Mouse (Mus musculus): ENCODE measurements around the gene Tchh. TPM values are rescaled to one million over a fixed set of nuclear protein-coding genes. Genes with fewer than 3 reads are reported as not detected.

Tchh gene
- 0.97 TPM for polyA plus RNA-seq (2014; fragmentation: Illumina TruSeq; extraction: RNeasy Lipid Tissue Mini Kit (QIAGEN cat#74804); ENCODE audit: insufficient read depth, low read depth, low replicate concordance)

DNA sequence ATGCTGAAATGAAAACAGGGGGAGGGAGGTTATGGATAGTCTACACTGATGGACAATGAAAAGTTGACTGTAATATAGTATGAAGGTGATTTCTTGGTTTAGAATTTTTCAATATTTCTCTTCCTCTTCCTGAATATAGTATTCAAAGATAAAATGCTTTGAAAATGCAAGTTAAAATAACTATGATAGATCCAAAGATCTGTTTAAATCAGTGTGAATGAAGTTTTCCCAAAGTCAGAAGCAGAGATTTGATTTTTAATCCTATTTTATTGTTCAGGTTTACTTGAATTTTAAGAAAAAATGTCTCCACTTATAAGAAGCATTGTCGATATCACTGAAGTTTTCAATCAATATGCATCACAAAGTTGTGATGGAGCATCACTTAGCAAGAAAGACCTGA is at the start of gene Tchh:
Gene Tchh (plus strand): TSS at position 301 of the 400 bp plus-strand sequence.

DNA sequence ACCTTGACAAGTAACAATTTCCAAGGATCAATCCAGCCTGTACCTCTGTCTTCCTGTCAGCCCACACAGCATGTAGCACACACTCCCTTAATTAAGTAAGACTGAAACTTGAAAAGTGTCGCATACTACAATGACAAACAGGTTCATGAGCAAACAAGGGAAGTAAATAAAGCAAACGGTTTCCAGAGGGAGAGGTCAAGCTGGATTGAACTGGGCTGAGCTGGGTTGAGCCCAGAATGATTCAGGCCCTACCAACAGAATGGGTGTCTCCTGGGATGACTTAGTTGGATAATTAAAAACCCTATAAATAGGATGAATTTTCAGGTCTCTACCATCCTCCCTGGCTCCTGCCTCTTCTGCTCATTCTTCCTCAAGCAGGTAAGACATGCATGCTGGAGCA is 48.8 kb upstream of the Tchh start, which contains the start of gene Rptn:
Gene Rptn (plus strand): TSS at position 334 of the 400 bp plus-strand sequence.

DNA sequence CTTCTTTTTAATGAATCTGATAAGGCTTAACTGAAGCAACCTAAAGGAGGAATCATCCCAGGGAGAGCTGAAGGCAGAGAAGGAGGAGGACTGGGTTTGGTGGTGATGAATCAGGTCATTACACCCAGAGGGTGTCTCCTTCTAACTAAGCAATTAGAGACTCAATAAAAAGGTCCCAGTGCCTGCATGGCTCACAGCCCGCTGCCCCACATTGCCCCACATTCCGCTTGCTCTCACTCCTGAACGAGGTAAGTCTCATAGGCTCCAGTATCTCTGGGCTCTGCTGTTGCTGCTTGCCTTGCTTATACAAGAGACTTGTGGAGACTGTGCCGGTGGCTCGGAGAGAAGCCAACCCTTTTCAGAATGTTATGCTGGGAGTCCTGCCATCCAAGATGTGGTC is 26.4 kb downstream of the Tchh start, which contains the start of gene Tchhl1:
Gene Tchhl1 (plus strand): TSS at position 194 of the 400 bp plus-strand sequence.

Other genes starting within 250 kb of the Tchh start
- not detected for gene Flg2, start 245.1 kb upstream of the Tchh start, polyA plus RNA-seq (2014; fragmentation: Illumina TruSeq; extraction: RNeasy Lipid Tissue Mini Kit (QIAGEN cat#74804); ENCODE audit: insufficient read depth, low read depth, low replicate concordance)
- gene Flg, start 168.8 kb upstream of the Tchh start, polyA plus RNA-seq (2014; fragmentation: Illumina TruSeq; extraction: RNeasy Lipid Tissue Mini Kit (QIAGEN cat#74804); ENCODE audit: insufficient read depth, low read depth, low replicate concordance), result not detected
- not detected for gene Hrnr, start 122.6 kb upstream of the Tchh start, polyA plus RNA-seq (2014; fragmentation: Illumina TruSeq; extraction: RNeasy Lipid Tissue Mini Kit (QIAGEN cat#74804); ENCODE audit: insufficient read depth, low read depth, low replicate concordance)
- gene Rptn, start 48.6 kb upstream of the Tchh start, polyA plus RNA-seq (2014; fragmentation: Illumina TruSeq; extraction: RNeasy Lipid Tissue Mini Kit (QIAGEN cat#74804); ENCODE audit: insufficient read depth, low read depth, low replicate concordance), result 0.63 TPM
- gene Tchhl1, start 26.4 kb downstream of the Tchh start, polyA plus RNA-seq (2014; fragmentation: Illumina TruSeq; extraction: RNeasy Lipid Tissue Mini Kit (QIAGEN cat#74804); ENCODE audit: insufficient read depth, low read depth, low replicate concordance), result not detected
- gene S100a11, start 78.2 kb downstream of the Tchh start, polyA plus RNA-seq (2014; fragmentation: Illumina TruSeq; extraction: RNeasy Lipid Tissue Mini Kit (QIAGEN cat#74804); ENCODE audit: insufficient read depth, low read depth, low replicate concordance), result 1,443 TPM
- 525 TPM for gene S100a10, start 112.8 kb downstream of the Tchh start, polyA plus RNA-seq (2014; fragmentation: Illumina TruSeq; extraction: RNeasy Lipid Tissue Mini Kit (QIAGEN cat#74804); ENCODE audit: insufficient read depth, low read depth, low replicate concordance)
- not detected for gene Tdpoz2, start 210.4 kb downstream of the Tchh start, polyA plus RNA-seq (2014; fragmentation: Illumina TruSeq; extraction: RNeasy Lipid Tissue Mini Kit (QIAGEN cat#74804); ENCODE audit: insufficient read depth, low read depth, low replicate concordance)
- not detected for gene Tdpoz1, start 234.0 kb downstream of the Tchh start, polyA plus RNA-seq (2014; fragmentation: Illumina TruSeq; extraction: RNeasy Lipid Tissue Mini Kit (QIAGEN cat#74804); ENCODE audit: insufficient read depth, low read depth, low replicate concordance)